Mouse (Mus musculus) gastrocnemius, postnatal 10 days (tissue): ENCODE data around the gene Pm20d2. TPM values are rescaled to one million over a fixed set of nuclear protein-coding genes. Genes with fewer than 3 reads are reported as not detected.
A peak's percentile ranks its signal among the peaks of the same experiment; 100 is the strongest.

Experiments
- DNase-seq: peaks from one replicate; pipeline ENCODE4 v3.0.0; 2021; ENCODE audit warnings: mixed read lengths
- total RNA-seq, 2 experiments: library from RNA; stranded (reverse); gene quantifications; 2 replicates each; pipeline ENCODE4 v1.2.3; 2021

Gene Pm20d2
- total RNA-seq, 2 experiments from 2014 or later: 39.9 to 45.1 TPM

- peak; percentile 33 for DNase-seq
Measured at GRCm38 (mm10) chr4:33124493-33124892, 65.0 kb downstream of the Pm20d2 start.

Other genes with a start within 250 kb of the Pm20d2 start
- gene Ankrd6, start 238.9 kb downstream of the Pm20d2 start, total RNA-seq: 1 to 10 TPM; 2.9 to 3.5 TPM
- gene Rragd, start 206.7 kb downstream of the Pm20d2 start, total RNA-seq: 10 to 100 TPM; 85.6 to 93.7 TPM
- gene Ube2j1, start 158.3 kb downstream of the Pm20d2 start, total RNA-seq: 10 to 100 TPM; 60.1 to 66.0 TPM
- 1 to 10 TPM; 2.2 to 8.1 TPM for gene Gabrr2, start 126.7 kb downstream of the Pm20d2 start, total RNA-seq
- gene Gabrr1, start 57.2 kb downstream of the Pm20d2 start, total RNA-seq: under 1 TPM in 1 of 2 experiments, not detected in 1; 0.14 TPM
- gene Srsf12, start 19.3 kb upstream of the Pm20d2 start, total RNA-seq: under 1 TPM in 1 of 2 experiments, not detected in 1; 0.20 TPM
- 100 to 1,000 TPM; 103 to 112 TPM for gene Pnrc1, start 100.4 kb upstream of the Pm20d2 start, total RNA-seq
- 10 to 100 TPM; 11.4 to 13.3 TPM for gene Rngtt, start 120.6 kb upstream of the Pm20d2 start, total RNA-seq